Mouse (Mus musculus) left cerebral cortex, adult 2 months (tissue): Measurements from ENCODE around the gene Eif2ak4. TPM values are rescaled to one million over a fixed set of nuclear protein-coding genes. Genes with fewer than 3 reads are reported as not detected.
A peak's percentile ranks its signal among the peaks of the same experiment; 100 is the strongest.

Experiments
- DNase-seq, 2 experiments: peaks; one replicate each; pipeline ENCODE4 v3.0.0; 2021 to 2022; ENCODE audit warnings: low spot score in 2 of 2, mixed read lengths in 1 of 2; ENCODE audit errors: extremely low spot score in 1 of 2
- H3K27ac ChIP-seq: fragments of 200-600 bp; 2 replicates; pipeline ENCODE4 v1.8.1; 2022
- H3K4me3 ChIP-seq: fragments of 200-600 bp; 2 replicates; pipeline ENCODE4 v1.8.1; 2022
- CTCF ChIP-seq: fragments of 200-600 bp; IDR thresholded peaks from 2 replicates; pipeline ENCODE4 v1.8.1; 2022; ENCODE audit warnings: antibody characterized with exemption, mild to moderate bottlenecking, moderate library complexity
- intact Hi-C: fragments of 180-260 bp; cut with DNase I; formaldehyde crosslinking; loops from one replicate; pipeline ENCODE4 v1.15.1; 2025
- total RNA-seq, 2 experiments: library from RNA; stranded (reverse); gene quantifications; 2 replicates each; pipeline ENCODE4 v1.2.3; 2021

The Eif2ak4 gene
- total RNA-seq, 2 experiments from 2014 or later = 22.2 to 25.1 TPM

GRCm38 (mm10) chr2:118408336-118408895 lies 20.0 kb downstream of the Eif2ak4 start:
- intact Hi-C loops = no loop called here
- Histone ChIP-seq H3K27ac (no peak overlapping the region), H3K4me3 (no peak overlapping the region)
- DNase-seq = no peak
- no peak for TF ChIP-seq CTCF

GRCm38 (mm10) chr2:118412821-118413220 lies 24.4 kb downstream of the Eif2ak4 start:
- no peak overlapping the region for H3K27ac ChIP-seq
- no peak overlapping the region for H3K4me3 ChIP-seq
- intact Hi-C loops = no loop called here
- no peak for DNase-seq
- TF ChIP-seq CTCF = no peak

- Histone ChIP-seq H3K27ac (no peak overlapping the region), H3K4me3 (no peak overlapping the region)
- no peak for TF ChIP-seq CTCF
- no peak for DNase-seq
- intact Hi-C loops = no loop called here
Measured at GRCm38 (mm10) chr2:118415601-118416355, 27.4 kb downstream of the Eif2ak4 start.

DNA sequence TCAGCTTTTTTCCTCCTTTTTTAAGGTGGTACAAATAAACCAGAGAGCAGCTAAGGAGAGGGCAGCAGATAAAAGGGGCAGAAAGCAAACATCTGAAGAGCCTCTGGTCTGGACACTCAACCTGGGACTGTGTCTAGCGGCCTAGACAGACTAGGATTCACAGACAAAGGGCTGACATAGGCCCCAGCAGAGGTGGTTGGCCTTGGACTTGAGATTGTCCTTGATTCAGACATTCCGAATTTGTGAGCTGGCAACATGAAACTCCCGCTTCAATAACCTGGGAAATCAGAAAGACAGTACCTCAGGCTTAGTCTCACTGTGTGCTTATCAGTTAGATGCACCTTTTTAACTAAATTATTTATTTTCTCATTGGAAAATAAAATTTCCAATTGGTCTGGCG lies 29.7 kb downstream of the Eif2ak4 start:
- Histone ChIP-seq H3K27ac (no peak overlapping the region), H3K4me3 (no peak overlapping the region)
- intact Hi-C loops = no loop called here
- no peak for TF ChIP-seq CTCF
- no peak for DNase-seq

DNA sequence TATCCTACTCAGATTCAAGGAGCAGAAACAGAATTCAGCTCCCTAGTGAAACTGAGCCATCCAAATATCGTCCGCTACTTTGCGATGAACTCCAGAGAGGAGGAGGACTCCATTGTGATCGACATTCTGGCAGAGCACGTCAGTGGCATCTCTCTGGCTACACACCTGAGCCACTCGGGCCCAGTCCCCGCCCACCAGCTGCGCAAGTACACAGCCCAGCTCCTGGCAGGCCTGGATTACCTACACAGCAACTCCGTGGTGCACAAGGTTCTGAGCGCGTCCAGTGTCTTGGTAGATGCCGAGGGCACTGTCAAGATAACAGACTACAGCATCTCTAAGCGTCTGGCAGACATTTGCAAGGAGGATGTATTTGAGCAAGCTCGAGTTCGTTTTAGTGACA lies 33.5 kb downstream of the Eif2ak4 start:
- intact Hi-C loops = no loop called here
- no peak for TF ChIP-seq CTCF
- no peak overlapping the region for H3K4me3 ChIP-seq

DNA sequence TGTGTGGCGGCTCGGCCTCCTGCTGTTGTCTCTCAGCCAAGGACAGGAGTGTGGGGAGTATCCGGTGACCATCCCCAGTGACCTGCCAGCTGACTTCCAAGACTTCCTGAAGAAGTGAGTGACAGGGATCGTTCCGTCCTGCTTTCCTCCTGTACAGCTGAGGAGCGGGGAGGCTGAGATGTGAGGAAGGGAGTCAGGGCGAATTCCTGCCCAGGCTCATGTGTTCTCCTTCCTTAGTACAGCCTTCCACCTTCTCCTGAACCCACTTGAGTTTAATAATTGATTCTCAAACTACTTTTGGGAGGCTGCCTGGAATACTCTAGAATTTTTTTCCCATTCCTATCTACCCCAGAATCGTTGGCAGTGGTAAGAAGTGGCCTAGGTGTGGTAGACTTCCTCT lies 34.0 kb downstream of the Eif2ak4 start:
- DNase-seq = no peak
- intact Hi-C loops = no loop called here
- Histone ChIP-seq H3K27ac (no peak overlapping the region), H3K4me3 (no peak overlapping the region)
- TF ChIP-seq CTCF = no peak

More for the DNA sequence above, 33.5 kb downstream of the Eif2ak4 start:
- no peak overlapping the region for H3K27ac ChIP-seq
- DNase-seq = no peak

DNA sequence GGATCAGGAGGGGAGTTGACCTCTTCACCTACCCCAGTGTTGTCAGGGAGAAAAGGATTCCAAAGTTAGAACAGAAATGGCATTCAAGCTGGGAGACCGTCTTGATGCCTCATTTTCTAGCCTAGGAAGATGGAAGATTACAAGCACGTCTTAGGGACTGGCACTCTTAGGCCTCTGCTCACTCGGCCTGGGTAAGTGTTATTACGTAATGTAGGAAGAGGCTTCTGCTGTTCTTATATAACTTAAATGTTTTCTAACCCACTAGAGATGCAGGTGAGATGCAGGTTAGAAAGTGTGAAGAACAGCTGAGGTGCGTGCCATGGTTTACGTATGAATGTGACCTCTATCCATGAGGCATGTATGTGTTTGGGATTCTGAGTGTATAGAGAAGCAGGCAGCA lies 39.9 kb downstream of the Eif2ak4 start:
- no peak for TF ChIP-seq CTCF
- Histone ChIP-seq H3K4me3 (no peak overlapping the region), H3K27ac (no peak overlapping the region)
- intact Hi-C loops = no loop called here
- no peak for DNase-seq

GRCm38 (mm10) chr2:118429297-118429696 lies 40.9 kb downstream of the Eif2ak4 start:
- intact Hi-C loops = no loop called here

DNA sequence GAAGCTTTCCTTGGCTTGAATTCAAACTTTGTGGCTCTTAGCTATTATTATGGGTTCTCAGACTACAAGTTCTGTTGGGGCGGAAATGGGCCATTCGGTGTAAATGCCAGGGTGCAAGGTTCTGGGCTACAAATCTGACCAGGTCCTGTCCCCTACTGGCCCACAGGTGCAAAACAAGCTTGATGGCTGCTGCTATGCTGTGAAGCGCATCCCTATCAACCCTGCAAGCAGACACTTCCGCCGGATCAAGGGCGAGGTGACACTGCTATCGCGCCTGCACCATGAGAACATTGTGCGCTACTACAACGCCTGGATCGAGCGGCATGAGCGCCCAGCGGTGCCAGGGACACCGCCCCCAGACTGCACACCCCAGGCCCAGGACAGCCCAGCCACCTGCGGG lies 42.2 kb downstream of the Eif2ak4 start:
- no peak for TF ChIP-seq CTCF
- Histone ChIP-seq H3K27ac (no peak overlapping the region), H3K4me3 (no peak overlapping the region)
- no peak for DNase-seq
- intact Hi-C loops = no loop called here

More at GRCm38 (mm10) chr2:118429297-118429696, 40.9 kb downstream of the Eif2ak4 start:
- no peak for DNase-seq
- H3K4me3 ChIP-seq = no peak overlapping the region
- TF ChIP-seq CTCF = no peak
- no peak overlapping the region for H3K27ac ChIP-seq

GRCm38 (mm10) chr2:118431589-118431988 lies 43.2 kb downstream of the Eif2ak4 start:
- no peak overlapping the region for H3K27ac ChIP-seq
- intact Hi-C loops = no loop called here
- no peak overlapping the region for H3K4me3 ChIP-seq
- no peak for DNase-seq
- TF ChIP-seq CTCF = peak; percentile 66

DNA sequence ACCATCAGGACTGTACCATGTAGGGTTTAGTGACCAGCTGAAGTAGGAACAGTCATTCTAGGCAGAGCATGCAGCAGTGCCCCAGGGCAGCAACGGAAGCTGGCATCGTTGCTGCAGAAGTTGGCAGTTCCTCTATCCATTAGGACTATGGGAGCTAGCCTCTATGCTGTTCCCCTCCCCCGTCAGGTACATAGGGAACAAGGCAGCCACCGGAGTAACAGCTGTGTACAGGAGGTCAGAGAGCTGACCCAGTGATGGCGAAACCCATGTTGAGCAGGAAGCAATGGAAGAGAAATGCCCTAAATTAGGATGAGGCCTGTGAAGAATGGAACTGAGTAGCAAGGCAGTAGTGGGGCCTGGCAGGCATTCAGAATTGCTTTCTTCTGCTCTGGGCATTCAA lies 53.8 kb downstream of the Eif2ak4 start:
- DNase-seq = no peak
- no peak overlapping the region for H3K27ac ChIP-seq
- TF ChIP-seq CTCF = no peak
- H3K4me3 ChIP-seq = no peak overlapping the region
- intact Hi-C loops = no loop called here

GRCm38 (mm10) chr2:118442723-118443122 lies 54.3 kb downstream of the Eif2ak4 start:
- no peak for DNase-seq
- intact Hi-C loops = no loop called here
- Histone ChIP-seq H3K27ac (no peak overlapping the region), H3K4me3 (no peak overlapping the region)
- no peak for TF ChIP-seq CTCF
